In genomic region chr16:72633846-72634245, GRCm38 (mm10) we compare ENCODE assay signal across 10 mouse cellular contexts.
"Had no signal": no experiment of that assay in that cellular context is flagged by ENCODE, and none has a peak within 500 bp of the region (broad histone marks: within the 10 kb centered on the region; RNA-seq: fewer than 3 reads in every experiment).

No protein-coding gene starts in this region.

- DNase-seq: kidney, adult 11 months; kidney, adult 9 months; right cerebral cortex, adult 18-20 months; thymus, postnatal 4 days had no signal

- H3K4me1 ChIP-seq: limb, embryonic 15.5 days; liver, embryonic 12.5 days; midbrain, embryonic 12.5 days; stomach, embryonic 15.5 days had no signal

- H3K27ac ChIP-seq: kidney, postnatal 0 days; left cerebral cortex, adult 2 months; limb, embryonic 15.5 days; liver, embryonic 12.5 days; midbrain, embryonic 12.5 days; stomach, embryonic 15.5 days had no signal

- H3K4me2 ChIP-seq: limb, embryonic 15.5 days; liver, embryonic 12.5 days; midbrain, embryonic 12.5 days; stomach, embryonic 15.5 days had no signal

- H3K4me3 ChIP-seq: left cerebral cortex, adult 2 months; limb, embryonic 15.5 days; liver, embryonic 12.5 days; midbrain, embryonic 12.5 days; stomach, embryonic 15.5 days had no signal

- H3K27me3 ChIP-seq: limb, embryonic 15.5 days; liver, embryonic 12.5 days; midbrain, embryonic 12.5 days; stomach, embryonic 15.5 days had no signal

- H3K9ac ChIP-seq: limb, embryonic 15.5 days; liver, embryonic 12.5 days; midbrain, embryonic 12.5 days; stomach, embryonic 15.5 days had no signal

- H3K36me3 ChIP-seq: limb, embryonic 15.5 days; liver, embryonic 12.5 days; midbrain, embryonic 12.5 days; stomach, embryonic 15.5 days had no signal

- H3K9me3 ChIP-seq: limb, embryonic 15.5 days; liver, embryonic 12.5 days; midbrain, embryonic 12.5 days; stomach, embryonic 15.5 days had no signal

- ATAC-seq: liver, embryonic 12.5 days had no signal
